Mouse (Mus musculus) MEL-GATA-1-ER (cell line): Measurements from ENCODE around the gene St3gal4.

Experiments
- DNase-seq: peaks from one replicate; pipeline ENCODE4 v3.0.0-alpha.2; 2012; ENCODE audit warnings: low read depth; ENCODE audit errors: extremely low read depth

St3gal4 gene

DNA sequence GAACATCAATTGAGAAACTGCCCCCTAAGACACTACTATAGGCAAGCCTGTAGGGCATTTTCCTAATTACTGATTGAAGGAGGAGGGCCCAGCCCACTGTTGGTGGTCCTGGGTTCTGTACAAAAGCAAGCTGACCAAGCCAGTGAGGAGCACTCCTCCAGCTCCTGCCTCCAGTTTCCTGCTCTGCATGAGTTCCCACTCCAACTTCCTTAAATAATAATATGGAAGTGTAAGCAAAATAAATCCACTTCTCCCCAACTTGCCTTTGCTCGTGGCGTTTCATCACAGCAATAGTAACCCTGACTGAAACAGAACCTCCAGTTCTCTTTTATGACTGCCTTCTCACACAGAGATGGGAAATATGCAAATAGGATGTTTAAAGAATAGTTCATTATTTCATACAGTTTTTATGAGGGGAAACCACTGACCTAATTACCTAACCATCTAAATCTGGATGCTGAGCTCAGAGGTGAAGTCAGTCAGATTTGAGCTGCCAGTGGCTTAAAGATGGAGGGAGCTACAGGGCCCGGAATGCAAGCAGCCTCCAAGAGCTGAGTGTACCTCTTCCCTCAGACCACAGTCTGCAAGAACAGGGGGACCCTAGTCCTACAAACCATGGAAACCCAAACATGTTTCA, 69.1 kb downstream of the St3gal4 start:
- no peak for DNase-seq

- DNase-seq = no peak
Measured at GRCm38 (mm10) chr9:35048449-35048848, 70.6 kb downstream of the St3gal4 start.

DNA sequence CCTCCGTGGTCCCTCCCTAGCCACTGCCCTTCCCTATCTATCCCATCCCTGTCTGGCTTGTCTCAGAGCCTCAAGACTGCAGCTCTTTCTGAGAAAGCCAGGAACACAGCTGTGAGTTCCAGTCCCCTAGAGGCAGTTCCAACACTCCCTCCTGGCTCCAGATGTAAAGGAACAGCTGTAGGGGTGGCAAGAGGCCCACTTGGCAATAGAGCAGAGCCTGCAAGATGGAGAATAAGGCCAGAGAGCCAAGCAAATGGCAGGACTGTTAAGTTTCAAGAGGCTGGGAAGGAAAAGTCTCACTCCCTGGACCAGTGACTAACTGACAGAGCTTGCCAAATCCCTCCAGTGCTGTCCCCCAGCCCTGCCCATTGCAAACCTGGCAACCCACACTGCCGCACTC, 73.3 kb downstream of the St3gal4 start:
- no peak for DNase-seq

GRCm38 (mm10) chr9:35045031-35045531, 74.0 kb downstream of the St3gal4 start:
- DNase-seq = no peak

DNA sequence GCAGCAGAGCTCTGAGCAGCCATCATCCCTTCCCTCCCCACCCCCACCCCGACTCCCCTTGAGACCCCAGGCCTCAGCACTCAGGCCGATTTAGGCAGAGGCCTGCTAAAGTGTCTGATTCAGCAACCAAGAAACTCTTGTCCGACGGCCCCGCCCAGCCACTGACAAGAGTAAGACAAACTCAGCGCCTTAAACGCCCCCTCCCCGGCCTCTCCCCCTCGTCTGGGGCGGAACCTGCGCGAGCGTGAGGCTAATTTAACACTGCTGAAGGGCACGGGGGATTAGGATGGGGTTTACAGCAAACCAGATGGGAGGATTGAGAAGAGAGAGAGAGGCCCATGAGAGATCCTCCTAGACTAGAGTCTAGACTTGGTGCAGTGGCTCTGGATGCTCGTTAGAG, 74.6 kb downstream of the St3gal4 start:
- DNase-seq = no peak

DNA sequence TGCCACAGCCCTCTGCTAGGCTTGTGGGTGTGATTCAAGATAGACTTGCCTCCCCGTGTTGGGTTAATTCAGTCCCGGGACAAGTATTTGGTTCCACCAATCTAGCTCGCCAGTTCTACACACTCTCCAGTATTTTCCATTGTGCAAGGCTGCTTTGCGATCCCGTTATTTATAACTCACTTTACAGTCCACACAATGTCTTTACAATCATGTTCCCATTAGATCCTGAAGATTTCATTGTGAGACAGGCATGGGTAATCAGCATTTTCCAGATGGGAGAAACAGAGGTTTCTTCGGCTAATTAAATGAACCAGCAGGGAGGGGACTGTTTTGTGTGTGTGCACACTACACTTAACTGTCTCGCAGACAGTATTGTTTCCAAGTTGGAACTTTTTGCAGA, 75.4 kb downstream of the St3gal4 start:
- DNase-seq = no peak

DNA sequence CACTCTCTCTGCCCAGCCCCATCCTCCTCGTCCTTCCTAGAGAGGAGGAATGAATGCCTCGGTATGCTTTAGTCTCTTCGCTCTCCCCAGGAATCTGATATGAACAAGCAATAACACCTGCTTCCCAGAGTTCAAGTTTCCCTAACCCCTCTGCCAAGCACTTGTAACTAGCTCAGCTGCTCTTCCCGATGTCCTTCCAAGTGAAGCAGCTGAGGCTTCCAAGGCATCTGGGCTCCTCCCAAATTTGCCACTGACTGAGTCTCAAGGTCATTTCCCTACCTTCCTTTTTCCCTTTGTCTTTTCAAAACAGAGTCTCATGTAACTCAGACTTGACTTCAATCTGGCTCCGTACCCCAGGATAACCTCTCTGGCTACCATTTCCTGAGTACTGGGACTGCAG, 77.6 kb downstream of the St3gal4 start:
- DNase-seq = no peak

GRCm38 (mm10) chr9:35039846-35040245, 79.2 kb downstream of the St3gal4 start:
- no peak for DNase-seq

DNA sequence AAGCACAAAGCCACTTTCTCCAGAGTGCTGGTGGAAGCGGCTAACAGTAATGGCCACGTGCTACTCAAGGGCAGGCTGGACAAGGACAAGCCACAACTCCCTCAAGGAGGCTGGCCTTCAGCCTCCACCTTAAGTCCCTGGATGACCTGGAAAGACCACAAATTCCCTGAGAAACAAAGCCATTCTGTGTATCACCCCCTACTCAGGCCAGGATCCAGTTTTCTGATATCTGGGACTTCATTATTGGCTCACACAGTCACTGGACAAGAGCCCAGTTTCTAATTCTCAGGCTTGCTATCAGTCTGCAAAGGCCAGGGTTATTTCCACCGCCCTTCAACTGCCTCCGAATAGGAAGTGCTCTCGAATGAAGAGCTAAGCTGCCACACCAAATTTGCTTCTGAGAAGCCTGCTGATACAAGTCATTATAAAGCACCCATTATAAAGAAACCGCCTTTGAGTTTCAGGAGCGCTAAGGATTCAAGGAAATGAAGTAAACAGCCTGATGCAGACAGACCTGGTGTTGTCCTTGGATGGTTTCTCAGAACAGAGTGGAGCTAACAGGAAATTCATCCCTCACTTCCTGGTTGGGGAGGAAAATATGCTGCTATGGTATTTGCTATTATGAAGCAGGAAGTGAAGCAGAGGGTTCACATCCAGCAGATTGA, 80.0 kb downstream of the St3gal4 start:
- no peak for DNase-seq

DNA sequence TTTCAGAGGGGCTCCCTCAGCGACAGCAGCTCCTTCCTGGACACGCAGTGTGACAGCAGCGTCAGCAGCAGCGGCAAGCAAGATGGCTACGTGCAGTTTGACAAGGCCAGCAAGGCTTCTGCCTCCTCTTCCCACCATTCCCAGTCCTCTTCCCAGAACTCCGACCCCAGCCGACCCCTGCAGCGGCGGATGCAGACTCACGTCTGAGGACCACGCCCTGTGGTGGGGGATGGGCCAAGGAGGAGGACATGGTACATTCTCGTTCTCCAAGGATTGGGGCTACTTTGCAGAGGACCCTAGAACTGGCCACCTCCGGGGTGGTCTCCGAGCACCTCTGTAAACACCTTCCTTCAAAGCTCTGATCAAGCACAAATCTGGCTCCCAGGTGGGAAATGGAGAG, 84.0 kb downstream of the St3gal4 start:
- DNase-seq = no peak

GRCm38 (mm10) chr9:35032457-35032856, 86.6 kb downstream of the St3gal4 start:
- DNase-seq = no peak

DNA sequence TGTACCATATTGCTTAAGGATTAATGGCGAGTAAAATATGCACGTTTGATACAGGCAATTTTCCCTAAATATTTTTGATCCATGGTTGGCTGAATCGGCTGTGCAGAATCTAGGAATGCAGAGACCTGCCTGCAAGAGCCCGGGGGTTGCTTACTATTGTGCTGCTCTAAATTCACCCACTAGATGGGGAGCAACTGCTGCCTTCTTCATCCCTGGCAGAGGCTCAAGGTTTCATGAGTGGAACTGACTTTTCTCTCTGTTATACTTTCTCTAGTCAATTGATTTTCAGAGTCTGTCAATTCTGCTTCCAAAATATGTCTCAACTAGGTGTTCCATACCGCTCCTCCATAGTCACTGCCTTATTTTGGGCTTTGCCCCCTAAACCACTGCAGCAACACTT, 88.2 kb downstream of the St3gal4 start:
- DNase-seq = no peak

GRCm38 (mm10) chr9:35027382-35027997, 91.6 kb downstream of the St3gal4 start:
- DNase-seq = no peak

DNA sequence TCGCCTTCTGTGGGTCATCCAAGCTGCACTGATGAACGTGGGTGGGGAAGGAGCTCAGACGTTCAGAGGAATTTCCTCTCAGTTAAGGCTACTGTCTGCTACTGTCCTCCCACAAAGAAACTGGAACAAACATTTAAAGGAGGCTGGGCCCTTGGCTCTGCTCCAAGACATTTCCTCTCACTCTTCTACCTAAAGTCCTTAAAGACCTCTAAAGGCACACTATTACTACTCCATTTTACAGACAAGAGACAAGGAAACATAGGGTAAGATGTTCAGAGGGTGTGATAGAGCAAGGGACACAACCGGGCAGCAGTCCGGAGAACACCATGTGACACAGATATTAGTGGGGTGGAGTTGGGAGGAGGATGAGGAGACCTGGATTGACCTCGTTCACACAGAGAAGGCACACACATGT, 92.2 kb downstream of the St3gal4 start:
- no peak for DNase-seq

DNA sequence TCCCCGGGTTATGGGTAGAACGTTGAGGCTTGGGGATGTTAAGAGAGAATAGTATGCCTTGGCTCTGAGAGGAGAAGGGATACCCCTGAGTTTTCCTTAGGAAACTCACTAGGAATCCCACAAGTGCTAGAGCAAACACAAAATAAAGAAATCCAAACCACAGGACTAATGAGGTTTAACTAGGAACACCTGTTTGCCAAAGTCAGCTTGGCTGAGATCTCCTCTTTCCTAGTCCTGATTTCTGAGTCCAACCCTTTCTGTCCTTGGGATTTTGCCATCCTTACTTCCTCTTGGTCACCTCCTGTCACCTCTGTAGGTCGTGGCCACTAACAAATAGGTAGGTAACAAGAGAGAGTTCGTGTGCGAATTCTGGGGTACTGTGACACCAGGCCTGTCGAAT, 92.8 kb downstream of the St3gal4 start:
- no peak for DNase-seq

- no peak for DNase-seq
Measured at GRCm38 (mm10) chr9:35024591-35025496, 94.2 kb downstream of the St3gal4 start.

GRCm38 (mm10) chr9:35021744-35022143, 97.3 kb downstream of the St3gal4 start:
- no peak for DNase-seq

GRCm38 (mm10) chr9:35020015-35020653, 98.9 kb downstream of the St3gal4 start:
- DNase-seq = no peak

- DNase-seq = no peak
Measured at GRCm38 (mm10) chr9:35019372-35019771, 99.7 kb downstream of the St3gal4 start.

- DNase-seq = no peak
Measured at GRCm38 (mm10) chr9:35018056-35018455, 101.0 kb downstream of the St3gal4 start.

DNA sequence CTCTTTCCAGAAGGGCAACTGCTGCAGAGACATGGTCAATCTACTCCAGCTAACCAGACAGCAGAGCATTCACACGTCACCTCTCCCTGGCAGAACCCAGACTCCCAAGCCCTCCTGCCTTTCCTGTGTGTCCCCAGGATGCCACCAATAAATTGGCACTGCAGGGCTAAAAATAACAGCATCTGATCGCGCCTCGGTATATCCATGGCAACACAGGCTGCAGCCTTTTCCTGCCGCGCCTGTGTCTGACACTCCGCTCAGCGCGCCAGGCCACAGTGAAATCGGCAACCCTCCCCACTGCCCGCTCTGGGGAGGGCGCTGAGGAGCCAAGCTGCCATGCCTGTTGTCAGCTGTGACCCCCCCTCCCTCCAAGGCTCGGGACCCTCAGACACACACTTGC, 101.5 kb downstream of the St3gal4 start:
- DNase-seq = no peak
